Mouse (Mus musculus): Measurements from ENCODE around the gene Gngt2. TPM values are rescaled to one million over a fixed set of nuclear protein-coding genes. Genes with fewer than 3 reads are reported as not detected.
A peak's percentile ranks its signal among the peaks of the same experiment; 100 is the strongest.

Gene Gngt2
- polyA plus RNA-seq, 1 experiment = 2.7 TPM

DNA sequence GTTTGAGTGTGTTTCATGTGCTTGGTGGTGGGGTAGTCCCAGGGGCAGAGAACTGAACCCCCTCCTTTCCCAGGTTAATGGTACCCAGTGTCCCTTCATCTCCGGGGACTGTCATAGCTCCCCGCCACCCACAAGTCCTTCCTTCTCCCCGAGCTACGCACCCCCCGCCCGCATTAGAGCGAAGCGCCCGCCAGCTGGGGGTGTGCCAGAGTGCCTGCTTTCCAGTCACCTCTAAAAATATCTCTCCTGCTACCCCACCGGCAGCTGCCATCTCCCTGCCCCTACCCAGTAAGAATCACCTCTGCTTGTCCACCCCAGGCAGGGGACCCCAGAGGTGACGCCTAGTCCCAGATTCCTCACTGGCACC is 12.2 kb upstream of the Gngt2 start:
- Histone ChIP-seq H3K36me3 (ENCODE audit: control insufficient read depth, insufficient read depth) (no peaks in the 10 kb centered on the region), H3K4me3 (ENCODE audit: insufficient read depth, poor library complexity, severe bottlenecking) (peak overlapping the region; percentile 64), H3K27me3 (ENCODE audit: control insufficient read depth, insufficient read depth, insufficient read length) (no peaks in the 10 kb centered on the region), H3K79me2 (ENCODE audit: control insufficient read depth, insufficient read depth) (no peaks in the 10 kb centered on the region), H3K79me3 (ENCODE audit: low read depth) (no peaks in the 10 kb centered on the region), H3ac (ENCODE audit: control insufficient read depth, insufficient read length, low read depth) (peak overlapping the region; percentile 68)
- TF ChIP-seq USF1 (IDR thresholded peaks at IDR 0.05; ENCODE audit: low read depth) = no peak
- TF ChIP-seq MYOG (IDR thresholded peaks at IDR 0.05; ENCODE audit: control insufficient read depth, extremely low read depth, insufficient read length) = no peak
- TF ChIP-seq MYOD1 (IDR thresholded peaks at IDR 0.05; ENCODE audit: control insufficient read depth, insufficient read length, low read depth) = no peak
- no peak for TF ChIP-seq CEBPB (IDR thresholded peaks at IDR 0.05; ENCODE audit: low read depth)
- TF ChIP-seq CTCF (IDR thresholded peaks at IDR 0.05; ENCODE audit: control insufficient read depth, insufficient read depth, insufficient read length) = no peak

DNA sequence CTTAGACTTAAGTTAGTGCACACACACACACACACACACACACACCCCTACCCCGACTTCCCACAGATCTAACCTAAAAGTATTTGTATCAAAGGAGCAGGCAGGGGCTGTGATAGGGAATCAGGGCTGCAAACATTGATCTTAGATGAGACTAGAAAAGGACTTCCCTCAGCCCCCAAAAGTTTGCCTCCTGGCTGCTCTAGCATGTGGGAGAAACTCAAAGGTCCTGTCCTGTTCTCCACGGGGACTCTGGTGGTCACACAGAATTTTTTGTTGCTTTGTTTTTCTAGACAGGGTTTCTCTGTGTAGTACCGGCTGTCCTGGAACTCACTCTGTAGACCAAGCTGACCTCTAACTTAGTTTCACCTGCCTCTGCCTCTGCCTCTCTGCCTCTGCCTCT is 11.4 kb upstream of the Gngt2 start:
- H3K79me3 ChIP-seq (ENCODE audit: low read depth) = no peaks in the 10 kb centered on the region
- no peaks in the 10 kb centered on the region for H3K27me3 ChIP-seq (ENCODE audit: control insufficient read depth, insufficient read depth, insufficient read length)
- no peak overlapping the region for H3ac ChIP-seq (ENCODE audit: control insufficient read depth, insufficient read length, low read depth)
- H3K4me3 ChIP-seq (ENCODE audit: insufficient read depth, poor library complexity, severe bottlenecking) = no peak overlapping the region
- TF ChIP-seq MAX (IDR thresholded peaks at IDR 0.05) (no peak), MYOD1 (IDR thresholded peaks at IDR 0.05; ENCODE audit: control insufficient read depth, insufficient read length, low read depth) (no peak), USF1 (IDR thresholded peaks at IDR 0.05; ENCODE audit: low read depth) (no peak), FOSL1 (IDR thresholded peaks at IDR 0.05; ENCODE audit: insufficient read depth, low read length, poor library complexity, severe bottlenecking) (no peak), CEBPB (IDR thresholded peaks at IDR 0.05; ENCODE audit: low read depth) (no peak), CTCF (IDR thresholded peaks at IDR 0.05; ENCODE audit: control insufficient read depth, insufficient read depth, insufficient read length) (no peak), MYOG (IDR thresholded peaks at IDR 0.05; ENCODE audit: control insufficient read depth, extremely low read depth, insufficient read length) (no peak)
- H3K36me3 ChIP-seq (ENCODE audit: control insufficient read depth, insufficient read depth) = no peaks in the 10 kb centered on the region
- no peaks in the 10 kb centered on the region for H3K79me2 ChIP-seq (ENCODE audit: control insufficient read depth, insufficient read depth)

DNA sequence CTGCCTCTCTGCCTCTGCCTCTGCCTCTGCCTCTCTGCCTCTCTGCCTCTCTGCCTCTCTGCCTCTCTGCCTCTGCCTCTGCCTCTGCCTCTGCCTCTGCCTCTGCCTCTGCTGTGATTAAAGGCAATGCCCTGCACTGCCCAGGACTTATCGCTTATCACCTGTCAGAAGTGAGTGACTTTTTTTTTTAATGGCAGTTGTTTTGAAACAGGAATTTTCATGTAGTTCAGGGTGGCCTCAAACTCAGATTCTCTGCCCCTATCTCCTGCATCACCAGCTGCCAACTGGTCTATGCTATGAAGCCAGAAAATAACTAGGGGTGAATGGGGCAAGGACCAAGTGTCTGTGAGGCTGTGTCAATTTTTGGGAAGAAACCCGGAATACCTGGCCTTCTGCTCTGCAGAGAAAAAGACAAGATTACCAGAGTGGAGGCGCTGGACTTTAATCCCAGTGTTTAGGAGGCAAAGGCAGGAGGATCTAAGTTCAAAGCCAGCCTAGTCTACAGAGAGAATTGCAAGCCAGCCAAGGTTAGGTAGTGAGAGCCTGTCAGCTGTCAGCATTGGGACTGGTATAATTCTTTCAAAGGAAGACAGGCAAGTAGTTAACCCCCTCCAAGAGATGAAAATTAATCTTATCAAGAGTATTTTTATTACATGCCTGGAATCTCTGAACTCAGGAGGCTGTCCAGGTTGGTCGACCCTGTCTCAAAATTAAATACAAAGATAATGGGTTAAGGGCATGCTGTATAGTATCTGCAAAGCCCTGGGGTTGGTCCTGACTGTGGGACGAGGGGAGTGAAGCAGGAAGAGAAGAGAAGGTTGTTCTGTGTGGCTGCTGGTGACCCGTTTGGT is 10.5 kb upstream of the Gngt2 start:
- Histone ChIP-seq H3K79me2 (ENCODE audit: control insufficient read depth, insufficient read depth) (no peaks in the 10 kb centered on the region), H3K36me3 (ENCODE audit: control insufficient read depth, insufficient read depth) (no peaks in the 10 kb centered on the region), H3K79me3 (ENCODE audit: low read depth) (no peaks in the 10 kb centered on the region), H3K27me3 (ENCODE audit: control insufficient read depth, insufficient read depth, insufficient read length) (no peaks in the 10 kb centered on the region), H3ac (ENCODE audit: control insufficient read depth, insufficient read length, low read depth) (no peak overlapping the region), H3K4me3 (ENCODE audit: insufficient read depth, poor library complexity, severe bottlenecking) (no peak overlapping the region)
- TF ChIP-seq CEBPB (IDR thresholded peaks at IDR 0.05; ENCODE audit: low read depth) = no peak
- TF ChIP-seq MAX (IDR thresholded peaks at IDR 0.05) = no peak
- no peak for TF ChIP-seq USF1 (IDR thresholded peaks at IDR 0.05; ENCODE audit: low read depth)
- no peak for TF ChIP-seq MYOG (IDR thresholded peaks at IDR 0.05; ENCODE audit: control insufficient read depth, extremely low read depth, insufficient read length)
- no peak for TF ChIP-seq CTCF (IDR thresholded peaks at IDR 0.05; ENCODE audit: control insufficient read depth, insufficient read depth, insufficient read length)
- no peak for TF ChIP-seq MYOD1 (IDR thresholded peaks at IDR 0.05; ENCODE audit: control insufficient read depth, insufficient read length, low read depth)
- no peak for TF ChIP-seq FOSL1 (IDR thresholded peaks at IDR 0.05; ENCODE audit: insufficient read depth, low read length, poor library complexity, severe bottlenecking)

DNA sequence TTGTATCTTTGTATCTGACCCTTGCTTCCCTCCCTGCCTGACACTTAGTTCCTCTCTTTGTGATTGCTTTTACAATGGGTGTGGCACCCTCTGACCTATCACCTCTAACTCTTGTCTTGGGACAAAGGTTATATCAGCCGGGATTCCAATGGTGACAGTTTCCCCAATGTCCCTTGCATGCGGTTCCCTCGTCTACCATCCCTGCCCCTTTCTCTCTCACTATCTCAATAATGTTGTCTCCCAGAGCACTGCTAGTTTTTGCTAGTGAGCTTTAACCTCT is 9.9 kb upstream of the Gngt2 start:
- Histone ChIP-seq H3ac (ENCODE audit: control insufficient read depth, insufficient read length, low read depth) (no peak overlapping the region), H3K4me3 (ENCODE audit: insufficient read depth, poor library complexity, severe bottlenecking) (no peak overlapping the region), H3K79me3 (ENCODE audit: low read depth) (no peaks in the 10 kb centered on the region), H3K79me2 (ENCODE audit: control insufficient read depth, insufficient read depth) (no peaks in the 10 kb centered on the region), H3K36me3 (ENCODE audit: control insufficient read depth, insufficient read depth) (no peaks in the 10 kb centered on the region), H3K27me3 (ENCODE audit: control insufficient read depth, insufficient read depth, insufficient read length) (no peaks in the 10 kb centered on the region)
- TF ChIP-seq CEBPB (IDR thresholded peaks at IDR 0.05; ENCODE audit: low read depth) = no peak
- TF ChIP-seq USF1 (IDR thresholded peaks at IDR 0.05; ENCODE audit: low read depth) = no peak
- TF ChIP-seq MYOG (IDR thresholded peaks at IDR 0.05; ENCODE audit: control insufficient read depth, extremely low read depth, insufficient read length) = no peak
- no peak for TF ChIP-seq FOSL1 (IDR thresholded peaks at IDR 0.05; ENCODE audit: insufficient read depth, low read length, poor library complexity, severe bottlenecking)
- no peak for TF ChIP-seq CTCF (IDR thresholded peaks at IDR 0.05; ENCODE audit: control insufficient read depth, insufficient read depth, insufficient read length)
- TF ChIP-seq MAX (IDR thresholded peaks at IDR 0.05) = no peak
- TF ChIP-seq MYOD1 (IDR thresholded peaks at IDR 0.05; ENCODE audit: control insufficient read depth, insufficient read length, low read depth) = no peak

DNA sequence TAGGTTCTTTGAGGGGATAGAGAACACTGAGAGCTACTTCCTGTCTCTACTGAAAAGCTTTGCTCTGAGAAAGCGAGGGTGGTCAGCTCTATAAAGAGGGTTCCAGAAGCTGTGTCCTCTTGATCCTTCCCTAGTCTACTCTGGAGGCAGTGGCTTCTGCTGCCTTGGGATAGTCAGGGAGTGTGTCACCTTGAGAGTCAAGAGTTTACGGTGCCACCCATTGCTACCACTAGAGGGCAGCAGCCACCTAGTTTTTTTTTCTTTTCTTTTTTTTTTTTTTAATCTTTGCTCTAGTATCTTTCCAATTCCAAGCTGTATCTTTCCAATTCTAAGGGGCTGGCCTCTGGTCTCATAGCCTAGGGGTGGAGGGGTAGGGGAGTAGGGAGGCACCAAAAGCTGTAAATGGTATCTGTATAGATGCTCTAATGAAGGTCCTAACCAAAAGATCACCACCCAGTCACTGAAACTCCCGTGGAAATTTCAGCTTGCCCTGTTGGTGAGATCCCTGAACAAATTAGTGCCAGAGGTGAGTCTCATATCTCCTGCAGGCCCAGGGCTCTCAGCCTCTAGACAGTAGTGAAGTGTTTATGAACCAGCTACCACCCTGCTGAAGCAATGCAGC is 9.4 kb upstream of the Gngt2 start:
- no peaks in the 10 kb centered on the region for H3K27me3 ChIP-seq (ENCODE audit: control insufficient read depth, insufficient read depth, insufficient read length)
- no peak overlapping the region for H3K4me3 ChIP-seq (ENCODE audit: insufficient read depth, poor library complexity, severe bottlenecking)

More for the DNA sequence above, 9.4 kb upstream of the Gngt2 start:
- Histone ChIP-seq H3K79me3 (ENCODE audit: low read depth) (no peaks in the 10 kb centered on the region), H3K79me2 (ENCODE audit: control insufficient read depth, insufficient read depth) (no peaks in the 10 kb centered on the region), H3K36me3 (ENCODE audit: control insufficient read depth, insufficient read depth) (no peaks in the 10 kb centered on the region), H3ac (ENCODE audit: control insufficient read depth, insufficient read length, low read depth) (no peak overlapping the region)
- no peak for TF ChIP-seq MYOD1 (IDR thresholded peaks at IDR 0.05; ENCODE audit: control insufficient read depth, insufficient read length, low read depth)

Measured in C2C12 (cell line).